Mouse (Mus musculus) erythroblast, adult 5-6 weeks (primary cell): Measurements from ENCODE around the gene Dct. TPM values are rescaled to one million over a fixed set of nuclear protein-coding genes. Genes with fewer than 3 reads are reported as not detected.
A peak's percentile ranks its signal among the peaks of the same experiment; 100 is the strongest.

Experiments used
- ATAC-seq: replicated peaks from 2 replicates; pipeline ENCODE4 v1.8.0; 2016; ENCODE audit warnings: moderate number of reproducible peaks, mild to moderate bottlenecking, moderate TSS enrichment, inconsistent platforms; ENCODE audit not compliant: poor library complexity, low FRiP score, severe bottlenecking
- total RNA-seq, 2 experiments: library from RNA; stranded (forward) in 1 of 2; stranded (reverse) in 1 of 2; fragments of 150-400 nt in 1 of 2; fragments of 200-764, 138-1000 nt in 1 of 2; gene quantifications; 2 replicates each; pipeline versions ENCODE4 v1.2.3 to v1.2.4; 2015 to 2017; ENCODE audit warnings: low replicate concordance in 2 of 2

Dct gene
- total RNA-seq (2015; ENCODE audit: low replicate concordance) (0.38 TPM in 1 of 2 replicates, not detected in the other), total RNA-seq (2017; ENCODE audit: low replicate concordance) (0.09 and 0.42 TPM in 2 replicates)

DNA sequence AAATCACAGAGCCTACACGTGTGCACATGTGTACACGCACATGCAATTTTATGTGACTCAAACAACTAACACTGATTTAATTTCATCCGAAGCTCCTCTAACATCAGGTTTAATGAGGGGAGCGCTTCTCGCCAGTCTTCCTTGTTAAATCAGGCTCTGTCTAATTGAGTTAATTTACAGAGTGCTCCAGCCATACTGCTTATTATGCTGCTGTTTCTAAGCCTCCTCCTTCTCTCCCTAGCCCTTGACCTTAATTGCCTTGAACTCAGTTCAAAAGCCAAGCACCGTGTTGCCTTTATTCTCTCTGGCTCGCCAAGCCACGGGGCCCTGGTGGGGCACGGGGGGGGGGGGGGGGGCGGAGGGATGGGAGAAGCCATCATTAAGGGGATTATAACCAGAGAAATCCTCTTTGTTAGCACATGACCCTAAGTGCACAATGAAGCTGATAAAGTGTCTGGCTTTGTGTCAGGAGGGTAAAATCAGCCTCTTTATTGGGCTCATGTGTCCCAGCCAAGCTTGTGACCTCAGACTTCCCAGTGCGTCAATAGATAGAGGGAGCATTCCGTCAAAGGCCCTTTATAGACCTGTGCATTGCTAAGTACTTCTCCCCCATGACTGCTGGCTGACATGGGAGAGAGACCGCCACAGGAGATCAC, at the start of gene Dct:
Gene Dct (minus strand): TSS at position 270 of the 656 bp plus-strand sequence.
- no peak for ATAC-seq

DNA sequence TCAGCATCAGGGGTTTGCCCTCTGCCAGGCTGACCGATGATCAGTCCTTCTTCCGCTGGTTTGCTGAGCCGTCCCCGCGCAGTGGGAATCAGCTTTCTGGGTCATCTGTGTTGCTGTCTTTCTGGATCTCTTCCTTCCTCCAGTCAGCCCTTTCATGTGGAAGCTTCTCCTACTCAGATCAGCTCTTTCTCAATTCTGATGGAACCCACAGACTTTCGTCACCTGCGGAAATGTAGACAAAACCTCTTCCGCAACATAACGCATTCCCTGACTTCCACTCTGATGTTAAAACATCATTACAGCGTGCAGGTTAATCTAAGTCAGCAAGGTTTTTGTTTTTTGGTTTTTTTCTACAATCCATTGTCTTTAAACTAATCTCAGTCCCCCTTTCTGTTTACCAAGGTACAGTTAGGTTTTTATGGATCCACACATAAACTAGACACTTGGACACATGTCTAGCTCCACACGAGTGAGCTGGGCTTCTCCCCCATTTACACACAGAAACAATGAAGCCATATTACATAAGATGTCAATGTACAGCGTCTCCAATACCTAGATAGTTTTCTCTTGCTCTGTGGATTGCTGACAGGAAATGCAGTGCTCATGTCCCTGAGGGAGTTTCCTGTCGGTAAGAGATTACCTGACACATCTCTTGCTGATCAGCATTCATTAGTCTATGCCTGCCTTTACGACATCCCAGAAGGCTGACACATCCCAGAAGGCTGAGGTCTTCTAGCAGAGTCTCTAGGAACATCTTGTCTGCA, 49.4 kb upstream of the Dct start:
- no peak for ATAC-seq

DNA sequence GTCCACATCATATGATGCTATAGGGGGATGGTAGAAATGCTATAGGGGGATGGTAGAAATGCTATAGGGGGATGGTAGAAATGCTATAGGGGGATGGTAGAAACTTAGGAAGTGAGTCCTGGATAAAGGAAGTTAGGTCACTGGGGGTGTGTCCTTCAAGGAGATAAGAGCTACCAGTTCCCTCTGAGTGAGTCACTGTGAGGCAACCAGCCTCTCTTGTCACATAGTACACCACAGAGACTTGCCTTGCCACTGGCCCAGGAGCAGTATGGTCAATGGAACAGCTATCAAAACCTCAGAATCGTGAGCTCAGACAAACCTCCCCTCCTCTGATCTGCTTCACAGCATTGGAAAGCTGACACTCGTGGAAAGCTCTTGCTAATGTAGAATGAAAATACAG, 46.2 kb upstream of the Dct start:
- no peak for ATAC-seq

DNA sequence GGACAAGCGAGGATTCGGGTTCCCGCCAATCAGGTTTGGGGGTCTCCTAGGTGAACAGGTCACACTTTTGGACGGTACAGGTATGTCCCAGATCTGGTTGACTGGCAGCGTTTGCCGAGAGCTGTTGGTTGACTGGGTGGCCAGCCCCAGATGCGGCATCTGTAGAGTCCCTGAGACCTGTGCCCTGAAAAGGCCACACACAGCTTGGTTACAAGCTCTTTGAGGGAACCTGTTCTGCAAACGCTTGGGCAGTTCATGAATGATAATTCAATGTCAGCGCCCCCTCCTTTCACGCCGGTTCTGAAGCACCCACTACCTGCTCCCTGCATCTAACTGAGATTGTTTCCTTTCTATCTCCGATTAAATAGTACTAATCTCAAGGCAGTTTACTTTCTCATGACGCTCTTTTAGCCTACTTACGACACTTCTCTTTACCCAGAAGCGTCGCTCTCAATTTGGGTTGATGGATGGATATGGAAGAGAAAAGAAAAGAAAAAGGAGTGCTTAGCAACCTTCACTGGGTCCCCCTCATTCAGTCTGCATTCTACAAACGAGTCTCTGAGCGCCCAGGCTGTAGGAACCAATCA, 37.9 kb upstream of the Dct start:
- no peak for ATAC-seq

DNA sequence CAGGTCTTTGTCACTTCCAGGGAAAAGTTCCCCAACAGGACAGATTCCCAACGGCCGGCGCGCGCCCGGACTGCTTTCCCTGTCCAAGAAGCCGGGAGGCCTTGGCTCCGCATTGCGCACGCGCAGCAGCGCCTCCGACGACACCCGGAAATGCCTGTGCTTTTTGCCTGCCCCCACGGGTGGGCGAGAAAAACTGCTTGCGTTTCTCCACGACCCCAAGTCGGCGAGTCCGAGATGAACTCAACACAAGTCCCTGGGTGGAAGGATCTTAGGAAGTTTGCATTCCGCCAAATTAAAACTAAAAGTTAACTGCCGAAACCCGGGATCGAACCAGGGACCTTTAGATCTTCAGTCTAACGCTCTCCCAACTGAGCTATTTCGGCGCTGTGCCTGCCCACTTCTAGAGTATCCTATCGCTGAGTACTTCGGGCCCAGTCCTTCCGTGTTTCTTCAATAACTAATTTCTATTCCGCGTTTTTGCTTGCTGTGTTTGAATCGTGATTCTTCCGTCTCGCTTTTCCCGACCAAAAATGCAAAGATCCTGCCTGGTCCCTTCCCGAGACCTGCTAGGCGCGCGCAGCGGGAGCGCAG, 37.3 kb upstream of the Dct start:
- peak; percentile 73 for ATAC-seq

DNA sequence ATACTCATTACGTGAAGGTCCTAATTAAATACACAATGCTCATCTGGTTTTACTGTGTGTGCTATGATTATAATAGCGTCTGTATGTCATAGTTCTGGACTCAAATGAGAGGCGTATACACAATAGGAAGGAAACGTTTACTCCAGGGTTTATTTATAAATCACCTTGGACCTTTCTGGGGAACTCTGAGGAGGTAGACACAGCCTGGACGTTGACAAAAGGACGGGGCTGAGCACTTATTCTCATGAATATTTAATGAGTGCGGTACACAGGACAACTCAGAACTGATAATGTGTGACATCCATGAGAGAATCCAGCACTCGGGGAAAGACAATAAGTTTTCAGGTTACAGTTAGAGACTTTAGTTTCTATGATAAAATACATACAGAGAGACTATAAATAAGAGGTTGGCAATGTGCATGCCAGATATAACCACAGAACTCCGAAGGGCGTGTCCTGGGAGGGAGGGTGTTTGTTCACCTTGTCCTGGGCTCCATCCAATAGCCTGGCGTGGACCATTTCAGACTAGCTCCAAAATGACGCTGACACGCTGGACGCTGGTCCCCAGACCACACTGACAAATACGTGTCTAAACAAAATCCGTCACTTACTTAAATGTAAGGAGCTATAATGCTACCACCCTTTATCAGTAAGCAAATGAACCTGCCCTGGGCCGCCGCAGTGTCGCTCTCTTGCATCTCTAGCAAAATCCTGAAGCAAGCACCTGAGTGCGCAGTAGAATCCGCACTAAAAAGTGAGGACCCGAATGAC, 36.6 kb upstream of the Dct start:
- peak; percentile 54; the same call in 1 of the 2 replicates for ATAC-seq

DNA sequence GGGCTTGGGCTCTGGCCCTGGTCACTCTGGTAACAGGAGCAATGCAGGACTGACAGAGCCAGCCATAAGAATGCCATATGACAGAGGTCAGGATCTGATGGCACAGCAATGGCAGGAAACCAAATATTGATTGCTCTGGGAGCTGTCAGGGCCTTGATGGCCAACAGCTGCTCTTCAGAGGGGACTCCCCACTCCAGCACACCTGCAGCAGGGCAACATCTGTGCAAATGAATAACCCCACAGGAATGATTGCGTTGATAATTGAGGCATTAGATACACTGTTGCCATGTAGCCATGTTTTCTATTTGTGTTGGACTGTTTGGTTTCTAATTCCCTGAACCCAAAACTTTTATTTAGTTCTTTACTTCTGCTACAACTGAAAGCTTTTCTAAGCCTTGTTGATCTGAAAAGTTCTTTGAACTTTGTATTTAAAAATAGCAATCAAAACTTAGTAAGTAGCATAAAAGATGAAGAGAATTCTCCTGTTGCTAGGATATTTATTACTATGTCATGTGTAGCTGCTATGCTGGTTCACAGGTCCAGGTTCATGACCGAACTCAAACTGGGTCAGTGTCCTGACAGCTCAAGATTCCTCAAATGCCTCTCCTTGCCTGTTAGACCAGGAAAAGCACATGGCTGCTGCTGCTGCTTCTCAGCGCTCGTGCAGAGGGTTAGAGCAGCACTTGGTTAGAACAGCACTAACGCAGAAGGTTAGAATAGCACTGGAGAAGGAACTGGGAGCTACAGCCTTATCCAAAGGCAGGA, 34.4 kb upstream of the Dct start:
- ATAC-seq: no peak

DNA sequence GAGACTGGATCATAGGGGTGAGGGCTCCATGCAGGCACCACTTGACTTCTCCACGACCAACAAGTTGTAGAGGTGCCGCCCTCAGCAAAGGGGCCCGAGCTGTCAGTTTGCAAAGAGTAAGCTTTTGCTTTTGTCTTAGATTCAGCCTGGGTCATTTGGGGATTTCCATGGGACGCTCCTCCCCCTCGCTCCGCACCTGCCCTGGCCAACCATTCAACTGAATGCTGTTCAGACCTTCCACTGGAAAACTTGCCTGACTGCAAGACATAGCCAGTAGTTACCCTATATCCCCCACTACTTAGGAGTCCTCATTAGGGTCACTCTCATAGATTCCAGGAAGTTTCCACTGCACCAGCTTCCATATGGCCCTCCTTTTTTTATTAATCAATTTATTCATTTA, 31.8 kb upstream of the Dct start:
- ATAC-seq: no peak

DNA sequence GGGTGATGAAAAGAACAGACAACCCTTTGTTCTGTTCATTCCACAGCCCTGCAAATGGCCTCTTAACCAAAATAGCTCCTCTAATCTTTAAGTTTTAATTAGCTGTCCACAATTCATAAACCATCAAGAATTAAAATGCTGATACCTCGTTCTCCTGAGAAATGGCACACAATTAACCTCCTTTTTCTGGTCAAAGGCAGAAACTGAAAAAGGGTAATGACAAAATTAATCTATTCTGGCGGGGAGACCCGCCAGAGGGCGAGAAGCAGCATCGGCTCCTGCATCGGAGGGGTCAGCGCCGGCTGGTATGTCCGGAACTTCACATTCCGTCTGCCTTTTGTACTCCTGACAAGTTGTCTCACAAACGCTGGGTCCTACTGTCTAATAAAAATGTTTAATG, 28.6 kb upstream of the Dct start:
- ATAC-seq: no peak

DNA sequence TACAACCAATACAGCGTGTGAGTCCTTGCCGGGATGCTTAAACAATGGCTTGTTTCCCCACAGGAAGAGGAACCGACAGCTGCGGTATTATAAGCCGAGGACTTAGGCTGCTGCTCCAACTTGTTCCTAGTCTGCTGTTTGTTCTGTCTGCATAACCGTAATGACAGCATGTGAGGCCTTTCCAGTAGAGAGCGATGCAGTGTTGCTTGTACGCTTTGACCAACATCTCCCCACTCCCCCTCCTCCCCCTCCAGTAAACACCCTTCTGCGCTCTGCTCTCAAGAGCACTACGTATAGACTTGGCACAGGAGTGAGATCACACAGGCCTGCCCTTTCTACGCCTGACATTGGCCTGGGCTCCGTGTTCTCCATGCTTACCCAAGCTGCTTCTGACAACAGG, 18.1 kb upstream of the Dct start:
- no peak for ATAC-seq

DNA sequence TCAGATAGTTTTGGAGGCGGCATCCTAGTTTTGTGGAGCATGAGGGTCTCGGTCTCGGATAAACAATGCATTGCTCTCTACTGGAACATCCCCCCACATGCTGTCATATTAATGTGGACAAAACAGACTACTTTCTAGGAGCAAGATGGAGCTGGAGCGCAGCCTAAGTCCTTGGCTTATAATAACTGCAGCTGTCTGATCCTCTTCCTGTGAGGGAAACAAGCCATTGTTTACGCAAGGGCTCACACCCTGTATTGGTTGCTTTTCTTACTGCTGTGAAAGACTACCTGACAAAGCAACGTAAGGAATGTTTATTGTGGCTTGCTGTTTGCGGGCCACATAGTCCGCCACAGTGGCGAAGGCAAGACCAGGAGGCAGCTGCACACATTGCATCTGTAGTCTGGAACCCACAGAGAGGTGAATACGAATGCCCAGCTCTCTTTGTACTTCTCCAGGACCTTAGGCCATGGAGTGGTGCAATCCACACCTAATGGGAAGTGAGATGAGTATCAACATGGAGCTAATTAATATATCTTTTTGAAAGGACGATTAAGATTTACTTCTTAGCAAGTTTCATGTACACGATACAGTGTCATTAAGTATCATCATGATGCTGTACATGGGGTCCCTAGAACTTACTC, 17.5 kb upstream of the Dct start:
- no peak for ATAC-seq

DNA sequence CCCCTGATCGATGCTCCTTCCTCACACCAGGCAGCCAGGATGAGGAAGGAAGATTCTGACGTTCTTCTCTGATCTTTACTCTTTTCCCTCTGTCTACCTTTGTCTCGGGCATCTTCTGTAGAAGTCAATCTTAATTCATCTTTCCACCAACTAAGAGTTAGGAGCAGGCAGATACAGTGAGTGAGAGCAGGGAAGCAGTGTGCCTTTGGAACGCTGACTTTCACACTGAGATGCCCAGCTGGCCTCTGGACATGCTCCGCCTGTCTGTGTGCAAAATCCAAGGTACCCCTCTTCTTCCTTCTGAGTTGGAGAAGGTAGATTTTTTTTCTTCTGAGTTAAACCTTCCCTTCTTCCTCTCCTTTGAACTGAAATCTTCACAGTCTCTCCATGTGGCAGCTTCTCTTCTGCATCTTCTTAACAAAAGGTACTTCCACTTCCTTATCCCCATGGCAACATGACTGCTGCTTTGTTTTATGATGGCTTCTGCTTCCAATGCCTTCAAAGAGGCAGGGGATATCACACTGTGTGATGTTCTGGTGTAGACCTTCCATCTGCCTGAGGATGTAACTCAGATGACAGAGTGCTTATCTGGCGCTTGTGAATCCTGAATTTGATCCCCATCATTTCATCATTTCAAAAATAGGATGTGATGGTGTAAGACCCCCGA, 9.9 kb upstream of the Dct start:
- no peak for ATAC-seq

DNA sequence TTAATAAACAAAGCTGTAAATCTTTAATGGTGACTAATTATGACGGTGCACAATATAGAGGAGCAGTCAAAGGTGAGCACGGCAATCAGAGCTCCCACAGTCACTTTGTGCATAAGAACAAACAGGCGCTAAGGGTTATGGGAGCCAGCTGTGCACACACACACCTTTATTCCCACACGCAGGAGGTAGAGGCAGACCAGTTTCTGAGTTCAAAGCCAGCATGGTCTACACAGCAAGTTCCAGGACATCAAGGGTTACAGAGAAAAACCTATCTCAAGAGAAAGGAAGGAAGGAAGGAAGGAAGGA, 6.5 kb upstream of the Dct start:
- no peak for ATAC-seq

DNA sequence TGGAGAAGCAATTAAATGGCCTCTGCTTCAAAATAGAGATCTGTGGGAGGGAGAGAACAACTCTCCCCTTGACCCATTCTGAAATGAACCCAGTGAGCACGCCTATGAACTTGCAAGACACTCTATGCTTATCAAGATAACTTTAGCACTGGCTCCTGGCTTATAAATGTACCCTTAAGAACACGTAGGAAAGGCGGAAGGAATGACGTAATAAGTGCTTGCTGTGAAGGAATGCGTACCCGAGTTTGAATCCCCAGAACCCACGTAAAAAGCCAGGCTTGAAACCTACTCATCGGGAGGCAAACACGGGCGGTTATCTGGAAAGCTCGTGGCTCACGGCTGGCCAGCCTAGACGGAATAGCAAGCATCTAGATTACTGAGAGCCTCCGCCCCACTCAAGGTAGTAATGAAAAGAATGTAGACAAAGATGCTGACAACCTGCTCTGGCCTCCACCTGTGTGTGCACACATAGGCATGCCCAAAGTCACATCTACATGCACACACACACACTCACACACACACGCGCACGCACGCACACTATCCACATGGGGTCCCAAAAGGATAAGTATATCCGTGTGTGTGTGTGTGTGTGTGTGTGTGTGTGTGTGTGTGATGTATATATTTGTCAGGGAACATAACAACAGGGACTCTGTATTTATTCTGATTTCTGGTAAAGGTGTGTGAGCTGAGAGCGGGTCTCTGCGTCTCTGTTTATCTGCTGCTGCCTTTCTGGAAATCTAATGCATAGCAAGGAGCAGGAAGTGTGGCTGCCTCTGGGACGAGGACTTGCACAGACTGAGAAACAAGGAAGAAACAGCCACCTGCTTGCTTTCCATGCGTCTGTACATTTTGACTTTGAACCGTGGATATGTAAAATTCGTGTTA, 5.9 kb upstream of the Dct start:
- ATAC-seq: no peak

DNA sequence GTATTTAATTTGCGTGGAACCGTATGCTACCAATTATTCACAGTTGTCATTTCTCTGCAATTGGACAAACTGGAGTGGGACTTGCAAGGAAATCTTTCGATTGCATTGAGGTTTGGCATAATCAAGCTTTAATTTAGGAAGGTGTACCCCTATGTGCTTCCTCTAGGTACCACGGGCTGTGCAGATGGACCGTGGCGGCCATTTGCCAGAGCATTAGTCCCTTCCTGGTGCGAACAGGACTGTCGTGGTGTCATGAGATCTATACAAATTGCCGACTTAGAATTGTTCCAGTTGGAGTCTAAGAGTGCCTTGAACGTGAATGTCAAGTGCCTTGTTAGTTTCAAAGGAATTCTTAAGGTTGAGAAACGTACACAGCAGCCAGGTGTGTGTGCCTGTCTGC, 726 bp upstream of the Dct start:
- ATAC-seq: no peak

DNA sequence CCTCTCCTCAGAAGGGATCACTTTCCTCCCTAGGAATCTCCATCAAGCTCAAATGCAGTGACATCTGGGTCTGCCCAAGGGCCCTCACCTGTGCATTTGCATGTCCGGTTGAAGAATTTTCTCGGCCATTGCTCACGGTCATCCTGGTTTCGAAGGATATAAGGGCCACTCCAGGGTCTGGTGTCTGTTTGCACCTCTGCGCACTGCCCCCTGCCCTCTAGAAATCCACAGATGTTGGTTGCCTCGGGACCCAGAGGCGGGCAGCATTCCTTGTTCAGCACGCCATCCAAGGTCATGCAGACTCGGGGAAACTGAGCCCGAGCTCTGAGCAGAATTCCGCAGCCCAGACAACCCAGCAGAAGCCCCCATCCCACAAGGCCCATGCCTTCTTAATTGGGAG, 648 bp downstream of the Dct start:
- ATAC-seq: no peak

DNA sequence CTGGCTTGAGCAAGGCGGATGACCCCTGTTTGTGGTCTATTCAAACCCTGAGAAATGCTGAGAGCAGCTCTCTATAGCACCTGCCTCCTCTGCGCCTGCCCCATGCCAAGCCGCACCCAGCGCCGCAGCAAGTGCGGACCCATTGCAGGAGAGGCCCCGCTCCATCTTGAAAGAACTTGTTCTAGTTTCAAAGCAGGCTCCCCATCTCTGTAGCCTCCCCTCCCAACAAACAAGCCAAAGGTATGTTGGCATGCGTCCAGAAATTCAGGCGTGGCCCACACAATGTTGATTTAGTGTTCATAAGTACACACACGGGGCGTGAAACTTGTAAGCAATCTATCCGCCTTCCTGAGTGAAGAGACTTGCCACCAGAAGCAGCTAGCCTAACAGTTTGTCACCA, 1.1 kb downstream of the Dct start:
- ATAC-seq: no peak

DNA sequence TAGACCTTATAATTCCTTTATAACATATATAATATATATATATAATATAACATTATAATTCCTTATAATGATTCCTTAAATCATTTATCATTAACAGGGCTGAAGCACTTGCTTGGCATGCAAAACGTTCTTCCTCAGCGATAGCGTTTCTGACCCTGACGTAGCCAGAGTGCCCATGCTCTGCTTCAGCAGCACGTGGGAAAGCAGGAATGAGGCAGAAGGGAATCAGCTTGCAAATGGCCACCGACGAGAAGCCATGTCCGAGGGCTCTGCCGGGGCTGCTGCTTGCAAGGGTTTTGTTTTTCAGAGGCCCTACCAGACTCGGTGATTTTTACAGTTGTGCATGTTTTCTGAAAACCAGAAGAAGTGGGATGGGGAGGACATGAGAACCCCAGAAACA, 1.6 kb downstream of the Dct start:
- ATAC-seq: no peak
